Mouse (Mus musculus) embryonic facial prominence, embryonic 15.5 days (tissue): ENCODE measurements around the gene Ctbp1. TPM values are rescaled to one million over a fixed set of nuclear protein-coding genes. Genes with fewer than 3 reads are reported as not detected.

Experiments
- ATAC-seq: fragments of 200-750 bp; cut with Nextera tagmentation; 2 replicates; pipeline ENCODE4 v1.8.0; 2017; ENCODE audit warnings: low read depth, moderate TSS enrichment; ENCODE audit not compliant: insufficient number of reproducible peaks, low FRiP score, low TSS enrichment
- H3K27ac ChIP-seq: fragments of 300-500 bp; sonication (generic); replicated peaks from 2 replicates; pipeline ENCODE4 v1.5.1; 2015; ENCODE audit warnings: mild to moderate bottlenecking, inconsistent platforms
- H3K27me3 ChIP-seq: fragments of 300-500 bp; sonication (generic); 2 replicates; pipeline ENCODE4 v1.6.1; 2015; ENCODE audit warnings: inconsistent platforms
- H3K36me3 ChIP-seq: fragments of 300-500 bp; sonication (generic); 2 replicates; pipeline ENCODE4 v1.6.1; 2015; ENCODE audit warnings: mild to moderate bottlenecking, inconsistent platforms
- H3K4me1 ChIP-seq: fragments of 300-500 bp; sonication (generic); 2 replicates; pipeline ENCODE4 v1.6.1; 2015; ENCODE audit warnings: inconsistent platforms
- H3K4me2 ChIP-seq: fragments of 300-500 bp; sonication (generic); replicated peaks from 2 replicates; pipeline ENCODE4 v1.6.1; 2015; ENCODE audit warnings: mild to moderate bottlenecking, inconsistent platforms
- H3K4me3 ChIP-seq: fragments of 300-500 bp; sonication (generic); replicated peaks from 2 replicates; pipeline ENCODE4 v1.5.1; 2015; ENCODE audit warnings: mild to moderate bottlenecking, inconsistent platforms
- H3K9ac ChIP-seq: fragments of 300-500 bp; sonication (generic); 2 replicates; pipeline ENCODE4 v1.6.1; 2015; ENCODE audit warnings: inconsistent platforms
- H3K9me3 ChIP-seq: fragments of 300-500 bp; sonication (generic); replicated peaks from 2 replicates; pipeline ENCODE4 v1.6.1; 2016; ENCODE audit warnings: inconsistent platforms
- WGBS: fragments of 180-500 bp; shearing (Covaris S2); methylation state at CpG from one replicate; pipeline ENCODE4 v1.1.7; 2015; 5-methylcytosine and 5-hydroxymethylcytosine counted together
- polyA plus RNA-seq: library from polyadenylated mRNA; unstranded; fragments of >200 nt; fragmentation: Nextera tagmentation; extraction: Ambion mirVana; gene quantifications from 2 replicates; pipeline ENCODE4 v1.2.1, GENCODE M21; 2015

The Ctbp1 gene
- polyA plus RNA-seq, 1 experiment from 2014 or later, result 312 TPM

DNA sequence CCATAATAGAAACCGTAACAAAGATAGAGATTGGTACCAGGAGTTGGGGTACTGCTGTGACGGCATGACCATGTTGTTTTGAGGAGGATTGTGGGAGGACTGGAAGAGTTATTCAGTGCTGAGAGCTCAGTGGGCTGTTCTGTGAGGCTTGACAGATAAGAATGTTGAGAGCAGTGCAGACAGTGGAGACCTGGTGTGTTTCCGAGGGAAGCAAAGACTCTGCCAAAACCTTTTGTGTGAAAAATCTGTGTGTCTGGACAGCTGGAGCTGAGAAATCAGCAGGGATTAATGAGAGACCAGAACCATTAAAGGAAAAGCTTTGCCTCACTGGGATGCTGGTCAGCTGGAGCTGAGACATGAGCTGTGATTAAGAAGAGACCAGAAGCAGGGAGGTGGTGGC is 34.9 kb downstream of the Ctbp1 start:
- no peak for ATAC-seq
- Histone ChIP-seq H3K27me3 (no peaks in the 10 kb centered on the region), H3K4me1 (peaks cover 26% of the 10 kb centered on the region), H3K9ac (no peak overlapping the region), H3K36me3 (peaks cover 23% of the 10 kb centered on the region; the same call in 1 of the 2 replicates), H3K9me3 (no peaks in the 10 kb centered on the region), H3K4me3 (no peak overlapping the region), H3K27ac (peak overlapping the region; percentile 52; the same call in 1 of the 2 replicates), H3K4me2 (no peak overlapping the region)
- WGBS, result 49% methylated on average over 3 of the region's 3 CpGs

DNA sequence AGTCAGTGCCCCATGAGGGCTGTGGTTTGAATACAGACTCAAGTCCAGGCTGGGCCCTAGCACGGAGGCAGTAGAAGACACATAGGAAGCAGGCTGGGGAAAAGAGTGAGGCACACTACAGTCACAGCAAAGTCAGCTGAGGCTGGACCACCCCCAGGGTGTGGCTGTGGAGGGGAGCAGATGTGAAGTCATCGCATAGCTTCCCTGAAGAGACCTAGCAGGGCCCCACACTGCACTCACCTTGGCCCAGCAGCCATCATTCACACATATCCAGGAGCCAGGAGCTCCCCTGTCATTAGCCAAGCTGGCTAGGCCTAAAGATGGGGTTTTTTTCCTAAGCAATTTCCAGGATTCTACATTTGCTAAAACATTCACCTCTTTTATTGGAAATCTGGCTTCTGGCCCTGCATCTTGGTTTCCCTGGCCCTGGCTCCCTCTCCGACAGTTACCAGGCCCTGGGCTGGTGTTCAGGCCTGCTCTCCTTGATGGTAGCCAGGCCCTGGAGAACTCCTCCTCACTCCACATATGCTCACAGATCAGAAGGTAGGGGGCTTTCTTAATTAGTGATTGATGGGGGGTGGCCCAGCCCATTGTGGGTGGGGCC is 35.6 kb downstream of the Ctbp1 start:
- WGBS, result 68% methylated on average over 3 of the region's 3 CpGs
- no peak overlapping the region for H3K4me2 ChIP-seq
- no peak for ATAC-seq

DNA sequence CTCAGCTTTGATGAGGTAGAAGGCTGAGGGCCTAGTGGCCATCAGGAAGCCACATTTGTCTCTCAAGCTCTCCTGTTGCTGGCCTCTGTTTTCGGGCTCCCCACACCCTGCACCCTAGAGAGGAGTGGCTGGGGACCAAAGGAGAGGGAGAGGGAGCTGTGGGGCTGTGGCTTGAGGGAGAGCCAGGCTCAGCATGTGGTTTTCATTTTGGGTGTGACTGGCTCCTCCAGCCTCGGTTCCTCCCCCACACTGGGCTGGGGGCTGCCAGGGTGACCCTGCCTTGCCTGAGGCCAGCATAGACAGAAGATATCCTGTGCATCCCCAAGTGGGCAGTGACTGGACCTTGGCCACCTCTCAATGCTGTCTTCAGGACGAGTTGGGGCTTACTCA is 36.5 kb downstream of the Ctbp1 start:
- Histone ChIP-seq H3K27ac (peak overlapping the region; percentile 52; the same call in 1 of the 2 replicates), H3K4me3 (no peak overlapping the region), H3K9me3 (no peaks in the 10 kb centered on the region), H3K9ac (no peak overlapping the region), H3K4me1 (peaks cover 35% of the 10 kb centered on the region), H3K27me3 (no peaks in the 10 kb centered on the region), H3K4me2 (no peak overlapping the region), H3K36me3 (peaks cover 15% of the 10 kb centered on the region; the same call in 1 of the 2 replicates)
- no peak; the same call in 1 of the 2 replicates for ATAC-seq
- WGBS, result 37% methylated on average over 3 of the region's 3 CpGs

More for the DNA sequence above, 35.6 kb downstream of the Ctbp1 start:
- peak overlapping the region; percentile 52; the same call in 1 of the 2 replicates for H3K27ac ChIP-seq
- peaks cover 20% of the 10 kb centered on the region; the same call in 1 of the 2 replicates for H3K36me3 ChIP-seq
- H3K9me3 ChIP-seq, result no peaks in the 10 kb centered on the region
- H3K27me3 ChIP-seq, result no peaks in the 10 kb centered on the region
- no peak overlapping the region for H3K4me3 ChIP-seq
- no peak overlapping the region for H3K9ac ChIP-seq
- H3K4me1 ChIP-seq, result peaks cover 32% of the 10 kb centered on the region

DNA sequence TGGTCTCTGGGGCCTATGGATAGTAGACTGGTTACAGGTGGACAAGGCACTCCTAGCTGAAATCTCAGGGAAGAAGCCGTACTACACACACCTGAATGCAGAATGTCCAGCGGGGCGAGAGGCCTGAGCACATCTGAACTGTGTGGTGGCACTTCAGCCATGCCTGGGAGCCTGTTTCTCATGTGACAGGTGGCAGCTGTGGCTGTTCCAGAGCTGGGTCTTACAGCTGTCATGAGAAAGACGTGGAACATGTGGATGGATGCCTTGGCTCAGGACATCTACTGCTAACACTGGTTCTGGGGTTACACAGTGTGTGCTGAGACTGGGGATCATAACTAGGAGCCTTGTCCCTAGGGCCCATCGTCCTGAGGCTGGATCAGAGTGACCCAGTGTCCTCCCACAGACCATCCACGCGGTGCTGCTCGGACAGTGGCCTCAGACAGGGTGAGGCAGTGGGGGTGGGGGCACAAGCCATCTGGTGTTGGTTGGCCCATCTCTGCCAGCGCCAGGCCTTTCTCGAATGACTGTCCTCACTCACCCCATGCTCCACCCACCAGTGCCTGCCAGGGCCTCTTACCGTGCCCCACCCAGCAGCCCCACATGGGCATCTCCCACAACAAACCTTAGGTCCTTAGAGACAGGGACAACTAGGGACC is 37.1 kb downstream of the Ctbp1 start:
- no peak overlapping the region for H3K9ac ChIP-seq
- no peak overlapping the region for H3K4me3 ChIP-seq
- peak overlapping the region; percentile 51; the same call in 1 of the 2 replicates for H3K27ac ChIP-seq
- H3K36me3 ChIP-seq, result peaks cover 14% of the 10 kb centered on the region; the same call in 1 of the 2 replicates
- ATAC-seq, result peak; percentile 52; the same call in 1 of the 2 replicates
- peaks cover 35% of the 10 kb centered on the region for H3K4me1 ChIP-seq
- H3K4me2 ChIP-seq, result no peak overlapping the region
- H3K27me3 ChIP-seq, result no peaks in the 10 kb centered on the region
- 74% methylated on average over 11 of the region's 11 CpGs for WGBS
- no peaks in the 10 kb centered on the region for H3K9me3 ChIP-seq

DNA sequence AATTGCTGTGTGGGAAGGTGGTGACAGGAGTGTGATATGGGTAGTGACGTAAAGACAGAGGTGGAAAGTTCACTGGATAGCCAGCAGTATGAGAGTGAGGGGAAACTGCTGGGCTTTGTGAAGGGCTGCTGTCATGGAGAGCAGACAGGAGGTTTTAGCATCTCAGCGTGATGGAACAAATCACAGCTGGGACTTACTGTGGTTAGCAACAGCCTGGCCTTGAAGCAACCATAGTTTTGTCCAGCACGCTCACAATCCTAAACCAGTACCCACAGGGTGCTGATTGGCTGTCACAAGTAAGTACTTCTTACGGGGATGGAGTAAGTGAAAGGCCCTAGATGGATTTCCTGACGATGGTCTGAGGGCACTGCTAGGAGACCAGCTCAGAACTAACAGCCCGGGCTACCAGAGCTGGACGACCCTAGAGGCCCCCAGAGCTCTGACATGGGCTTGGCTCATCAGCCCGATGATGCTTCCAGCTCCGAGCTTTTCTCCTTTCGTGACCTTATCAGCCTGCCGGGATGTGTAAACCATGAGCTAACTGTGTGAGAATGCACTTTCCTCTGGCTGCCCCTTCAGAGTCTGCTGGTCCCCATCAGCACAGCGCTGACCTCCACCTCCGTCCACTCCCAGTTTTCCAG is 40.3 kb downstream of the Ctbp1 start:
- H3K27ac ChIP-seq, result no peak overlapping the region
- H3K4me1 ChIP-seq, result peaks cover 44% of the 10 kb centered on the region
- H3K36me3 ChIP-seq, result no peaks in the 10 kb centered on the region
- H3K27me3 ChIP-seq, result no peaks in the 10 kb centered on the region
- no peak overlapping the region for H3K9ac ChIP-seq
- no peak overlapping the region for H3K4me2 ChIP-seq
- 64% methylated on average over 13 of the region's 13 CpGs for WGBS
- no peak overlapping the region for H3K4me3 ChIP-seq
- no peak for ATAC-seq
- H3K9me3 ChIP-seq, result no peaks in the 10 kb centered on the region

DNA sequence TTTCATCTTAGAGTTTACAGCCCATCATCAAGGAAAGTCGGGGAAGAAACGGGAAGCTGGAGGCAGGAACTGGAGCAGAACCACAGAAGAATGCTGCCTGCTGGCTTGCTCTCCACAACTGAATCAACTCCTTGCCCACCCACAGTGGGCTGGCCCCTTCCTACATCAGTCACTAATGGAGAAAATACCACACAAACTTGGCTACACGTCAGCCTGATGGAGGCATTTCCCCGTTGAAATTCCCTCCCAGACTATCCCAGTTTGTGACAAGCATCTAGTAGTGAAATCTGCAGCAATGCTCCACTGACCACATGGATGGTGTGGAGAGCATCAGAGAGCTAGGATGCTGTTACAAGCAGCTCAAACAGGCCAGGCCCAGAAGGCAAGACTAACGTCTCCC is 42.0 kb downstream of the Ctbp1 start:
- 68% methylated on average over 5 of the region's 5 CpGs for WGBS
- no peak overlapping the region for H3K9ac ChIP-seq
- H3K4me3 ChIP-seq, result no peak overlapping the region
- H3K27ac ChIP-seq, result no peak overlapping the region
- H3K36me3 ChIP-seq, result no peaks in the 10 kb centered on the region
- no peak for ATAC-seq
- H3K9me3 ChIP-seq, result no peaks in the 10 kb centered on the region
- no peaks in the 10 kb centered on the region for H3K27me3 ChIP-seq
- H3K4me1 ChIP-seq, result peaks cover 39% of the 10 kb centered on the region
- no peak overlapping the region for H3K4me2 ChIP-seq

DNA sequence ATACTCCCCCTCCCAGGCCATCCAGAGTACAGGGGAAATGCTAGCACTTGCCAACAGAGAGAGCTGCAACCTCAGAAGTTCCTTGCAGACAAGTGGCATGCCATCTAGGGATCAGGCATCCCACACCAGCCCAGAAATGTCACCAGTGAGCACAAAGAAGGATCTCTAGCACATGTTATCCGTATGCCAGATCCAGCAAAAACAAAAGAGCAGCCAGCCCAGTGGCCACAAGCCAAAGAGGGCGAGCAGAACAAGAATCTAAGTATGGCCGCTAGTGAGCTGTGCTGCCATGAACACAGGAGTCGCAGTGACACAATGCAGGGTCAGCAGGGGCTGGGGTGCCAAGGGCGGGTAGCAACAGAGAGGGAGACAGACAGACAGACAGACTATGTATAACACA is 44.5 kb downstream of the Ctbp1 start:
- Histone ChIP-seq H3K4me3 (no peak overlapping the region), H3K9me3 (no peaks in the 10 kb centered on the region), H3K27ac (0 out of 2 replicates have a peak overlapping the region, but pooled peaks have one; percentile 34), H3K27me3 (no peaks in the 10 kb centered on the region), H3K4me2 (no peak overlapping the region), H3K9ac (no peak overlapping the region), H3K4me1 (peaks cover 32% of the 10 kb centered on the region), H3K36me3 (no peaks in the 10 kb centered on the region)
- WGBS, result 53% methylated on average over 5 of the region's 5 CpGs
- no peak for ATAC-seq

DNA sequence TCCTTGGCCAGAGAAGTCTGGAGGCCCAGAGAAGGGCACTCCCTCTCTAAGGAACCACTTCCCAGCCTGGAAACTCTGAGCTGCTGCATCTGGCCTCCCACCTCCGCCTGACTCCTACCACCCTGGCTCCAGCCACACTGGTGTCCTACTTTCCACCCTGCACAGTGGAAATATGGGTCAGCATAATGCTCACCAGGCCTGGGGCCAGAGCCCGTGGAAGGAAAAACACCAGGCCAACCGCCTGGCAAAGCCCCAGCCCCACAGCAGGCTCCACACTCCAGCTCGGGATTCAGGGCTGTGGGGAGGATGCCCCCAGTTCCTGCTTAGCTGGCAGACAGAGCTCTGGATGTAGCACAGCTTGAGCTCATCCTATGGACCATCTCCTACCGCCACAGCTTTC is 46.4 kb downstream of the Ctbp1 start:
- peak; percentile 84 for ATAC-seq
- peak overlapping the region; percentile 66 for H3K27ac ChIP-seq
- no peaks in the 10 kb centered on the region for H3K27me3 ChIP-seq
- no peak overlapping the region for H3K4me3 ChIP-seq
- H3K36me3 ChIP-seq, result no peaks in the 10 kb centered on the region
- H3K9ac ChIP-seq, result no peak overlapping the region
- H3K4me2 ChIP-seq, result no peak overlapping the region
- 40% methylated on average over 5 of the region's 5 CpGs for WGBS
- H3K9me3 ChIP-seq, result no peaks in the 10 kb centered on the region
- peaks cover 22% of the 10 kb centered on the region for H3K4me1 ChIP-seq

DNA sequence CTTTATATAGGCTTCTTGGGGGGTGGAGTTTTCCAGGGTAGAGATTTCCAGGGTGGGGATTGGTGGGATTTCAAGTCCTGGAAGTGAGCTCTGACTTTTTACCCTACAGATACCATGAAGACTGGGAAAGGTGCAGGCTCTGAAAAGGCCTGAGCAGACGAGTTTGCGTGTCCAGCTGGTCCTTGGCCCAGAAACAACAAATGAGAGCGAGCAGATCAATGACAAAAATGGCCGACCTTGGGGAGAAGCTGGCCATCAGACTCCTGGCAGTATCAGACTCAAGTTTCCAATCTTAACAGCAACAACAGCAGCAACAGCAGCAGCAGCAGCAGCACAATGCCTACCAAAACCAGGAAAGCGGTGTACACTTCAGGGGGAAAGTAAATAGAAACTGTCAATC is 49.1 kb downstream of the Ctbp1 start:
- Histone ChIP-seq H3K27me3 (no peaks in the 10 kb centered on the region), H3K27ac (no peak overlapping the region), H3K9me3 (no peaks in the 10 kb centered on the region), H3K4me1 (peaks cover 30% of the 10 kb centered on the region), H3K4me2 (no peak overlapping the region), H3K4me3 (no peak overlapping the region), H3K36me3 (no peaks in the 10 kb centered on the region), H3K9ac (no peak overlapping the region)
- 86% methylated on average over 5 of the region's 5 CpGs for WGBS
- ATAC-seq, result no peak

DNA sequence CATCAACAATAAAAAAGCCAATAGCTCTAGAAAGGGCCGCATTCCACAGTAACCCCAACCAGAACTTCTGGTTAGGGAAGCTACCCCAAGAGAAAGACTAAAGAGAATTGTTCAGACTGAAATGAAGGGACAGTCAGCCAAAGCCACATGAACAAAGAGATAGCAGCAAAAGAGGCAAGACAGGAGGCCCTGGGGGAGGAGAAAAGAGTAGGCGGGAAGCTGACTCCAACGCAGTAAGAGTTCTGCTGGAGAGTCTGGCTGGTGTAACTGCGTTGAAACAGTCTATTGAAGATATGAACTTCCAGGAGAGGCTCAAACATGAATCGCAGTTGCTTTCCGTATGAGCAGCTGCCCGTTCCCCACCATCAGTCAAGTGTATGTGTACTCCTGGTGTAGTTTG is 50.3 kb downstream of the Ctbp1 start:
- H3K4me1 ChIP-seq, result peaks cover 27% of the 10 kb centered on the region

DNA sequence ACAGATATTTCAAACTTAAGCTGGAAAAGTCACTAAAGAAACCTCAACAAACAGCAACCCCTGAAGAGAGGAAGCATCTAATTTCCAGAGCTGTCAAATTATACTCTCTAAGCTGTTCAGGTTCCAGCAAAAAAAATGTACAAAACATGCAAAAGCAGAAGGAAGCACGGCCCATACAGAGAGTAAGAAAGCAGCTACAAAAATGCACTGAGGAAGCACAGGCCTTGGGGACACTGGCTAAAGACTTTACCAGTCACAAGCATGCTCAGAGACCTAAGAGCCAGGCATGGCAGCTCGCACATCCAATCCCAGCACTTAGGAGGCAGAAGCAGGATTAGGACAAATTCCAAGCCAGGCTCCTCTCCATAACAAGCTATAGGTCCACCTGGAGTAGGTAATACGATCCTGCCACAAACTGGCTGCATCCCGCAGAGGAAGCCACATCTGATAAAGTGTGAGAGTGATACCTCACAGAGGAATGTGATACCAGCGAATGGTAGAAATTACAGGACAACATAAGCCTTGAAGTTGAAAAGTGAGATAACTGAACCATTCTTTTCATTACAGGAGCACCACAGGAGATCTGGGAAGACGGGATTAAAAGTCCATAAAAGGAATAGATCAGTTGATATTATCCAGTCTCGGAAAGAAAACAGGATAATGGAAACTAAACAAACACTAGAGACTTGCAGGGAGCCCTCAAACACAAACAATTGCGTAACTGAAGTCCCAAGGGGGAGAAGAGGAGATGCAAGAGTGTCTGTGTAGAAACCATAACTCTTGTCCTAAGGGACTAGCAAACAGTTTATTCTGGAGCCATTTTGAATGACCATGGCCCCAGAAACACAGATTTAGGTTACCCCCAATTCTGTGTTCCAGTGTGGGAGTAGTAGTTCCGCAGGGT is 51.7 kb downstream of the Ctbp1 start:
- no peak overlapping the region for H3K9ac ChIP-seq
- no peak overlapping the region for H3K4me2 ChIP-seq
- 39% methylated on average over 9 of the region's 9 CpGs for WGBS
- H3K36me3 ChIP-seq, result no peaks in the 10 kb centered on the region
- H3K27ac ChIP-seq, result no peak overlapping the region
- H3K27me3 ChIP-seq, result no peaks in the 10 kb centered on the region
- H3K4me1 ChIP-seq, result peaks cover 27% of the 10 kb centered on the region
- no peaks in the 10 kb centered on the region for H3K9me3 ChIP-seq
- no peak for ATAC-seq
- H3K4me3 ChIP-seq, result no peak overlapping the region

More for the DNA sequence above, 50.3 kb downstream of the Ctbp1 start:
- Histone ChIP-seq H3K27me3 (no peaks in the 10 kb centered on the region), H3K9me3 (no peaks in the 10 kb centered on the region), H3K27ac (no peak overlapping the region), H3K9ac (no peak overlapping the region), H3K4me3 (no peak overlapping the region), H3K36me3 (no peaks in the 10 kb centered on the region), H3K4me2 (no peak overlapping the region)
- ATAC-seq, result no peak
- WGBS, result 69% methylated on average over 7 of the region's 7 CpGs
